Mouse (Mus musculus): ENCODE data around the gene Grm1.

DNA sequence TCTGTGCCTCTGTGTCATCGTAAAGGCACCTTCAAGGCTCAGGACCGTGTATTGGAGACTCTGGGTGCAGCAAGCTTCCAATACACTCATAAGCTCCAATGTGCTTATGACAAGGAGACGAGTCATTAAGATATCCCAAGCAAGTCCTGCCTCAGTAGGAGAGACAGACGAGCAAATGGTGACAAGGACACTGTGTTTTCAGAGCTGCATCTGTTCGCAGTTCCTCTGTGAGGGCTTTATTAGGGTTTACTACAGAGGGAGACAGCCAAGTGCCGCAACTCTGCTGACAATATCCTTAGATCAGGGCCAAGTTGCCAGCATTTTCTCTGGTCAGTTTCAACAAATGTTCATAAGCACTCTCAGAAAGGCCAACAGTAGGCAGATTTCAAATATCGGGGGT is 32.8 kb downstream of the Grm1 start:
- TF ChIP-seq CTCF (IDR thresholded peaks at IDR 0.05; ENCODE audit: low read depth, low read length) = no peak
- TF ChIP-seq GATA1 (IDR thresholded peaks at IDR 0.05; ENCODE audit: borderline replicate concordance, low read length) = no peak
